Mouse (Mus musculus): ENCODE data around the gene Gm20518. TPM values are rescaled to one million over a fixed set of nuclear protein-coding genes. Genes with fewer than 3 reads are reported as not detected.

Gm20518 gene
- polyA plus RNA-seq, 1 experiment from 2014 or later: 0.35 TPM

DNA sequence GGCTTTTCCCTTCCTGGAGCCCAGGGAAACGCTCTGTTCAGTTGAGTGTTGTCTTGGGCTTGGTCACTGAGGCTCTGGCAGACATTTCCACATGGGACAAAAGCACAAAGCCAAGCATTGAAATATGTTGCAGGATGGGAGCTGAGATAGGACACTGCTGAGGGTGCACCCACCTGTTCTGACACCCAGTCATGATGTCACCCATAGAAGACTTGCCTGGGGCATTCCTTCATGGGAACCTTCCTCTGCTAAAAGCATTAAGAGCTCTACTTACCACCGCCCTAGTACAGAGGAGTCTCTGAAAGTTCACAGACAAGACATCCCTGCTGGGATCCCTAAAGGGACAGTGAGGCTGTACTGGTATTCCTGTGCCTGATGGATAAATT, 1.1 kb downstream of the Gm20518 start:
- 61% methylated on average over 2 of the region's 2 CpGs for WGBS
- Histone ChIP-seq H3K27ac (replicated peaks) (peak overlapping the region; percentile 98), H3K4me3 (peak overlapping the region; percentile 91), H3K36me3 (peaks cover 14% of the 10 kb centered on the region), H3K27me3 (ENCODE audit: low read depth, poor library complexity, severe bottlenecking) (no peaks in the 10 kb centered on the region), H3K4me1 (peaks cover 30% of the 10 kb centered on the region), H3K9me3 (replicated peaks) (no peaks in the 10 kb centered on the region)
- DNase-seq (ENCODE audit: low spot score): no peak

- H3K36me3 ChIP-seq: peaks cover 19% of the 10 kb centered on the region
- peaks cover 30% of the 10 kb centered on the region for H3K4me1 ChIP-seq
- no peak for DNase-seq (ENCODE audit: low spot score)
- peak overlapping the region; percentile 91 for H3K4me3 ChIP-seq
- no peaks in the 10 kb centered on the region for H3K9me3 ChIP-seq (replicated peaks)
- no peaks in the 10 kb centered on the region for H3K27me3 ChIP-seq (ENCODE audit: low read depth, poor library complexity, severe bottlenecking)
- WGBS: 92% methylated on average over 6 of the region's 6 CpGs
- no peak overlapping the region for H3K27ac ChIP-seq (replicated peaks)
These were observed 1.7 kb downstream of the Gm20518 start for GRCm38 (mm10) chr16:17889689-17890341.

- H3K27me3 ChIP-seq (ENCODE audit: low read depth, poor library complexity, severe bottlenecking): no peaks in the 10 kb centered on the region
- no peak for DNase-seq (ENCODE audit: low spot score)
- peaks cover 6% of the 10 kb centered on the region; the same call in 1 of the 2 replicates for H3K4me1 ChIP-seq
- no peak overlapping the region for H3K4me3 ChIP-seq
- no peak overlapping the region for H3K27ac ChIP-seq (replicated peaks)
- H3K36me3 ChIP-seq: peaks cover 59% of the 10 kb centered on the region
- H3K9me3 ChIP-seq (replicated peaks): no peaks in the 10 kb centered on the region
- WGBS: 88% methylated on average over 6 of the region's 6 CpGs
These were observed 7.4 kb downstream of the Gm20518 start for GRCm38 (mm10) chr16:17884116-17884515.

GRCm38 (mm10) chr16:17882196-17882595, 9.3 kb downstream of the Gm20518 start:
- Histone ChIP-seq H3K27ac (replicated peaks) (no peak overlapping the region), H3K36me3 (peaks cover 78% of the 10 kb centered on the region), H3K27me3 (ENCODE audit: low read depth, poor library complexity, severe bottlenecking) (no peaks in the 10 kb centered on the region), H3K4me1 (peaks cover 6% of the 10 kb centered on the region; the same call in 1 of the 2 replicates), H3K4me3 (no peak overlapping the region), H3K9me3 (replicated peaks) (no peaks in the 10 kb centered on the region)
- no peak for DNase-seq (ENCODE audit: low spot score)

DNA sequence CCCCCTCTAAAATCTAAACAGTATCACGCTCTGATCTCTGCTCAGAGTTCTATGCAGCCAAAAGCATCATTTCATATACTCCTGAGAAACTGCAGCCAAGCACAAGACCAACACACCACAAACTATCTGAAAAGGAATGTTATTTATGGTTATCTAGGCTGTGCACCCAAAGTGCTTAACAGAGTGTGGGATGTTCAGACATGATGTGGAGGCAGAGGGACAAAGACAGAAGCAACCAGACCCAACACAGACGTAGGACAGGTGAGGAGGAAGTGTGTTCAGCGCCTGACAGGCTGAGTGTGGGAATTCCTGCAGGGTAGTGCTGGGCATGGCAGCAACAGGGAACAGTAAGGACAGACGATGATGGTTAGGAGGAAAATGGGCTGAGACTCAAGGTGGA, 11.9 kb downstream of the Gm20518 start:
- H3K4me1 ChIP-seq: no peaks in the 10 kb centered on the region
- no peak for DNase-seq (ENCODE audit: low spot score)
- no peaks in the 10 kb centered on the region for H3K27me3 ChIP-seq (ENCODE audit: low read depth, poor library complexity, severe bottlenecking)
- no peaks in the 10 kb centered on the region for H3K9me3 ChIP-seq (replicated peaks)
- H3K27ac ChIP-seq (replicated peaks): no peak overlapping the region
- peaks cover 73% of the 10 kb centered on the region for H3K36me3 ChIP-seq
- WGBS: 95% methylated on average over 4 of the region's 4 CpGs
- H3K4me3 ChIP-seq: no peak overlapping the region

- H3K4me3 ChIP-seq: no peak overlapping the region
- no peaks in the 10 kb centered on the region for H3K27me3 ChIP-seq (ENCODE audit: low read depth, poor library complexity, severe bottlenecking)
- H3K36me3 ChIP-seq: peaks cover 65% of the 10 kb centered on the region
- 93% methylated on average over 1 of the region's 1 CpGs for WGBS
- DNase-seq (ENCODE audit: low spot score): no peak
- H3K27ac ChIP-seq (replicated peaks): no peak overlapping the region
- H3K4me1 ChIP-seq: no peaks in the 10 kb centered on the region
- no peaks in the 10 kb centered on the region for H3K9me3 ChIP-seq (replicated peaks)
These were observed 15.4 kb downstream of the Gm20518 start for GRCm38 (mm10) chr16:17876096-17876495.

- no peaks in the 10 kb centered on the region for H3K4me1 ChIP-seq
- no peak overlapping the region for H3K4me3 ChIP-seq
- H3K36me3 ChIP-seq: peaks cover 74% of the 10 kb centered on the region
- no peak overlapping the region for H3K27ac ChIP-seq (replicated peaks)
- DNase-seq (ENCODE audit: low spot score): no peak
- H3K27me3 ChIP-seq (ENCODE audit: low read depth, poor library complexity, severe bottlenecking): no peaks in the 10 kb centered on the region
- no peaks in the 10 kb centered on the region for H3K9me3 ChIP-seq (replicated peaks)
- 88% methylated on average over 4 of the region's 4 CpGs for WGBS
These were observed 16.3 kb downstream of the Gm20518 start for GRCm38 (mm10) chr16:17875174-17875573.

DNA sequence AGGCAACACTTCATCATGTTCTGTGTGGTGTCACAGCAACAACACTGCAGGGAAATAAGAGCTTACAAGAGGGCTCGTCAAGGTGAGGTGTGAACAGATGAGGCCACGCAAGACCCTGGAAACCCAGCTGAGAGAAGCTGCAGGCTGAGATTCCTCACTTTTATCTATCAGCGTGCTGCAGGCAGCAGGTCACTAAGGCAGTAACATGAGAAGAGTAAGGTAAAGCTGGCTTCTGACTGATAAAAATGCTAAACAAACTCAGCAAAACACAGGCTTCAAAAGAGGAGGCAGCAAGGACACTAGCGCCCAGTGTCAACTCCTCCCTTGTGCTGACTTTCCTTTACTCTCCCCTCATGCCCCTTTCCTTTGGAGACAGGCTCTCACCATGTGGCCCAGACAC, 18.5 kb downstream of the Gm20518 start:
- no peak overlapping the region for H3K27ac ChIP-seq (replicated peaks)
- H3K9me3 ChIP-seq (replicated peaks): no peaks in the 10 kb centered on the region
- H3K36me3 ChIP-seq: peaks cover 74% of the 10 kb centered on the region
- 78% methylated on average over 4 of the region's 4 CpGs for WGBS
- no peaks in the 10 kb centered on the region for H3K27me3 ChIP-seq (ENCODE audit: low read depth, poor library complexity, severe bottlenecking)
- no peaks in the 10 kb centered on the region for H3K4me1 ChIP-seq
- no peak overlapping the region for H3K4me3 ChIP-seq
- no peak for DNase-seq (ENCODE audit: low spot score)

GRCm38 (mm10) chr16:17871248-17871647, 20.2 kb downstream of the Gm20518 start:
- H3K36me3 ChIP-seq: peaks cover 76% of the 10 kb centered on the region
- no peaks in the 10 kb centered on the region for H3K4me1 ChIP-seq
- no peak overlapping the region for H3K4me3 ChIP-seq
- H3K9me3 ChIP-seq (replicated peaks): no peaks in the 10 kb centered on the region
- no peak for DNase-seq (ENCODE audit: low spot score)
- no peaks in the 10 kb centered on the region for H3K27me3 ChIP-seq (ENCODE audit: low read depth, poor library complexity, severe bottlenecking)
- 89% methylated on average over 5 of the region's 5 CpGs for WGBS
- H3K27ac ChIP-seq (replicated peaks): no peak overlapping the region

- peaks cover 70% of the 10 kb centered on the region for H3K36me3 ChIP-seq
- H3K9me3 ChIP-seq (replicated peaks): no peaks in the 10 kb centered on the region
- H3K4me3 ChIP-seq: no peak overlapping the region
- no peak overlapping the region for H3K27ac ChIP-seq (replicated peaks)
- H3K27me3 ChIP-seq (ENCODE audit: low read depth, poor library complexity, severe bottlenecking): no peaks in the 10 kb centered on the region
- H3K4me1 ChIP-seq: peaks cover 24% of the 10 kb centered on the region
- DNase-seq (ENCODE audit: low spot score): no peak
- 82% methylated on average over 6 of the region's 6 CpGs for WGBS
These were observed 25.7 kb downstream of the Gm20518 start for GRCm38 (mm10) chr16:17865770-17866169.

DNA sequence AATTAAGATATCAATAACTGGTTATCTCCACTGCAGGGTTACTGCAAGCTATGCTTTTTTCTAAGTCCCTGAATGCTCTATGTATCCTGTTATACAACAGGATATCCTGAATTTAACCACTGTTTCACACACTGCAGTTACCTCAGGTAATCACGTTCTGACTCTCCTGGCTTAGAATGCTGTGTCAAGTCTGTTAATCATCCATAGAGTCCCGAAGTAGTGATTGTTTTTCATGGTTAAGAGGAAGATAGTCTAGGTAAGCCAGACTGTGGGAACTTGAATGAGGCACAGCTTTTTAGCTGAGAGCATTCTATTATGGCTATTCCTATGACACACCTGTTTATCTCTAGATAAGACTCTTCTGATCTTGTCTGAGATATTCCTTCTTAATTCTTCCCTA, 26.2 kb downstream of the Gm20518 start:
- Histone ChIP-seq H3K4me3 (no peak overlapping the region), H3K36me3 (peaks cover 70% of the 10 kb centered on the region)

GRCm38 (mm10) chr16:17858592-17858991, 32.9 kb downstream of the Gm20518 start:
- H3K27me3 ChIP-seq (ENCODE audit: low read depth, poor library complexity, severe bottlenecking): no peaks in the 10 kb centered on the region
- peaks cover 81% of the 10 kb centered on the region for H3K36me3 ChIP-seq
- no peak overlapping the region for H3K4me3 ChIP-seq
- peaks cover 26% of the 10 kb centered on the region for H3K4me1 ChIP-seq
- no peak overlapping the region for H3K27ac ChIP-seq (replicated peaks)
- no peaks in the 10 kb centered on the region for H3K9me3 ChIP-seq (replicated peaks)
- DNase-seq (ENCODE audit: low spot score): no peak

More for the DNA sequence above, 26.2 kb downstream of the Gm20518 start:
- peaks cover 24% of the 10 kb centered on the region for H3K4me1 ChIP-seq
- no peaks in the 10 kb centered on the region for H3K9me3 ChIP-seq (replicated peaks)
- WGBS: 97% methylated on average over 2 of the region's 2 CpGs
- no peak for DNase-seq (ENCODE audit: low spot score)
- no peak overlapping the region for H3K27ac ChIP-seq (replicated peaks)
- H3K27me3 ChIP-seq (ENCODE audit: low read depth, poor library complexity, severe bottlenecking): no peaks in the 10 kb centered on the region

GRCm38 (mm10) chr16:17857157-17857556, 34.3 kb downstream of the Gm20518 start:
- Histone ChIP-seq H3K27me3 (ENCODE audit: low read depth, poor library complexity, severe bottlenecking) (no peaks in the 10 kb centered on the region), H3K9me3 (replicated peaks) (no peaks in the 10 kb centered on the region), H3K27ac (replicated peaks) (no peak overlapping the region), H3K36me3 (peaks cover 92% of the 10 kb centered on the region), H3K4me3 (no peak overlapping the region), H3K4me1 (peaks cover 15% of the 10 kb centered on the region)
- DNase-seq (ENCODE audit: low spot score): no peak
- WGBS: 94% methylated on average over 7 of the region's 7 CpGs

- 87% methylated on average over 2 of the region's 2 CpGs for WGBS
- no peaks in the 10 kb centered on the region for H3K9me3 ChIP-seq (replicated peaks)
- H3K36me3 ChIP-seq: peaks cover 98% of the 10 kb centered on the region
These were observed 38.2 kb downstream of the Gm20518 start for GRCm38 (mm10) chr16:17853263-17853662.

More at GRCm38 (mm10) chr16:17853263-17853662, 38.2 kb downstream of the Gm20518 start:
- no peak overlapping the region for H3K27ac ChIP-seq (replicated peaks)
- H3K4me1 ChIP-seq: 0 out of 2 replicates have a peak, but pooled peaks cover 3% of the 10 kb centered on the region
- no peaks in the 10 kb centered on the region for H3K27me3 ChIP-seq (ENCODE audit: low read depth, poor library complexity, severe bottlenecking)
- DNase-seq (ENCODE audit: low spot score): no peak
- no peak overlapping the region for H3K4me3 ChIP-seq

Measured in midbrain, embryonic 10.5 days (tissue).